Mouse (Mus musculus): ENCODE data around the gene Gata1.
"Not testable (repeated sequence)": the region's sequence is repeated elsewhere in the genome, so short reads cannot be mapped to it uniquely, and the experiment has no call there.

Gene Gata1

DNA sequence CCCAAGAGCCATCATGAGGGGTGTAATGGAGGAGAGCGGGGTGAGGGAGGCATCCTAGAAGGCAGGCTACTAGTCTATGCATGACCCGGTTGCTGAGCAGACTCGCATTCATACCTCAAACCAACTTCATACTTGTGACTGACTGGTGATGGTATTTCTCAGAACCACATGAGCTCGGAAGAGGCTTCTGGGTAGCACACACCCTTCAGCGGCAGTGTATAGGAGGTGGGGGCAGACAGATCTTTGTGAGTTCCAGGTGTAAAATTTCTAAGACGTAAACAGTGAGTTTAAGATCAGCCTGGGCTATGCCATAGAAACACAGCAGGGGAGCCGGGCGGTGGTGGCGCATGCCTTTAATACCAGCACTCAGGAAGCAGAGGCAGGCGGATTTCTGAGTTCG lies at the start of gene Gata1:
Gata1 (minus strand) TSS at position 180 of the 400 bp plus-strand sequence.
- no peak for DNase-seq

DNA sequence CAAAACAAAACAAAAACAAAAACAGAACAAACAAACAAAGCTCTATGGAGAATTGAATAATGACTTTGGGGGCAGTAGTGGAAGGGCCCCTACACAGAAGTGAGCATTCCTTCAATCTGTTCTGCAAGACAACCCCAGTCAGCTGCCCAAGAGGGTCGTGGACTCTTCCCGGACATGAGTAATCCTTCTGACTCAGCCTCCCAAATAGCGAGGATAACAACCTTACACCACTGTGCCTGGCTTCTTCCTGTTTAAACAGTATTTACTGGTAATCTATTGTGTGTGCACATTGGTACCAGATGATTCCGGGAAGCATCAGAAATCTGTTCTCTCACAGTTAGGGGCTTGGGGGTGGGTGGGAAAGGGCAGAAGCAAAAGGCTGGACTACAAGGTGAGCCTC lies 48.9 kb upstream of the Gata1 start:
- no peak for DNase-seq

DNA sequence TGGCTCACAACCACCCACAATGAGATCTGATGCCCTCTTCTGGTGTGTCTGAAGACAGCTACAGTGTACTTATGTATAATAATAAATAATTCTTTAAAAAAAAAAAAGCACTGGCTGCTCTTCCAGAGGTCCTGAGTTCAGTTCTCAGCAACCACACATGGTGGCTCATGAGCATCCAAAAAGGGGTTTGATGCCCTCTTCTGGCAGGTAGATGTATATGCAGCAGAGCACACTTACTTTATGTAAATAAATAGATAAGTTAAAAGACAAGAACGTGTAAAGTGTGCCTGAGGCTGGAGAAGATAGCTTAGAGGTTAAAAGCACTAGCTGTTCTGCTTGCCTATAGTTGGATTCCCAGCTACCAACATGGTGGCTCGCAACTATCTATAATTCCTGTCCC lies 46.9 kb upstream of the Gata1 start:
- DNase-seq, result no peak

DNA sequence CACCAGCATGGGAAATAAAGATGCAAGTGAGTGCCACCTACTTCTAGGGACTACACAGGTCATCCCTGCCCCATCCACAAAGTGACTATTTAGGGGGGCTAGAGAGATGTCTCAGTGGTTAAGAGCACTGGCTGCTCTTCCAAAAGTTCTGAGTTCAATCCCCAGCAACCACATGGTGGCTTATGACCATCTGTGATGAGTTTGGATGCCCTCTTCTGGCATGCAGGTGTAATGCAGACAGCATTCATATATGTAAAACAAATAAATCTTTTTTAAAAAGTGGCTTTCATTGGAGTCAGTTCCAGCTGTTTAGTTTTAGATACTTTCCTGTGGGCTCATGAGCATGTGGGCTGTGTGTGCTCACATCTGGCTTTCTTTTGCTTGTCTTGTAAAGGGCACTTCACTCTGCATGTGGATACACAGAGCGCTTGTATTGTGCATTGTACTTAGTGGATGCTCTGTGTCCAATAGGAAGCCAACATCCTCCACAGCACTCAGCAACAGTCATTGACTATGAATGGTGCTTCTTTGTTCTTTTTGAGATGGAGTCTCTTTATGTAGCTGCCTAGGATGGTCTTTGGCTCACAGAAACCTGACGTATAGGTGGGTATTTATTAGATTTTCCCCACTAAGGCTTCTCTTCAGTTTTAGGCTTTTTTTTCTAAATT lies 42.4 kb upstream of the Gata1 start:
- DNase-seq, result peak; percentile 3 to 7

DNA sequence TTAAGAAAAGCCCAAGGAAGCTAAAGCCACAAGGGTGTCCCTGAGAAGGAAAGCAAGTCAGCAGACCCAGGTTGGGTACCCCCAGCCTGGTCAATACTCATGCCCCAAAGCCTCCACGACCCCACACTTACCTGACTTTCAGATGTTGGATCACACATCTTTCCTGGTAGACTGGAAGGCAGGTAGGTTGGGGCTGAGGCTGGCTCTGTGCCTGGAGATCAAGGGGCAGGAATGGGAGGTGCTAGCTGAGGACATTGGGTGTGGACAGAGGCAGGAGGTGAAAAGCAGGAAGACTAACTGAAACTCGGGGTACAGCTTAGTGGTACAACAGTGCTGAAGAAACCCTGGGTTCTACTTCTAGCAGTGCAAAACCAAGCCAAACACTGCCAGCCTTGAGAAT lies 40.4 kb upstream of the Gata1 start, which contains the start of gene Glod5:
Glod5 (minus strand) TSS at position 207 of the 400 bp plus-strand sequence.
- DNase-seq, result no peak

DNA sequence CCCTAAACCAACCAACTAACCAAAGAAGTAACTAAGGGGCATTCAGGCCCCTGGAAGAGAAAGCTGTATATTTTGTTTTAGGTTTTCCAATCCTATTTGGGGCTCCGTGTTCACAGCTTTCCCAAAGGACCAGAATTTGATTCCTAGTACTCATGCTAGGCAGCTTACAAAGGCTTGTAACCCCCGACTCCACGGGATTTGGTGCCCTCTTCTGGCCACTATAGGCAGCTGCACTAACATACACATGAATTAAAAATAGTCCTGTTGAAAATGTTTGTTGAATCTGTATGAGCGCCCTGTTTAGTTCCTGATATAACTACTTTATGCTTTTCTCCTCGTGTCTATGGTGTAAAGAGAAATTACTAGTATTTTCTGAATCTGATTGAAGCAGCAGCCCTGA lies 39.3 kb upstream of the Gata1 start:
- peak; percentile 56 to 66 for DNase-seq

DNA sequence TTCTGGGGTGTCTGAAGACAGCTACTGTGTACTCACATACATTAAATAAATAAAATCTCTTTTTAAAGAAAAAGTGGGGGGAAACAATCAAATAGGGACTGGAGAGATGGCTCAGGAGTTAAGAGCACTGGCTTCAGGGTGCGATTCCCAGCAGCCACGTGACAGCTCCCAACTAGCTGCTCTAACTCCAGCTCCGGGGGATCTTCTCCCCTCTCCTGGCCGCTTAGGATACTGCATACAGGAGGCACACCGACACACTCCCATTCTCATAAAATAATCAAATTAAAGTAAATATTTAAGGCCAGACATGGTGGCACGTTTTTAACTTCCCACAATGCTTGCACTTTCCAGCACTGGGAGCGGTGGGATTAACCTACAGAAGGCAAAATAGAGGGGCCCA lies 37.8 kb upstream of the Gata1 start:
- DNase-seq, result peak; percentile 14 to 15

DNA sequence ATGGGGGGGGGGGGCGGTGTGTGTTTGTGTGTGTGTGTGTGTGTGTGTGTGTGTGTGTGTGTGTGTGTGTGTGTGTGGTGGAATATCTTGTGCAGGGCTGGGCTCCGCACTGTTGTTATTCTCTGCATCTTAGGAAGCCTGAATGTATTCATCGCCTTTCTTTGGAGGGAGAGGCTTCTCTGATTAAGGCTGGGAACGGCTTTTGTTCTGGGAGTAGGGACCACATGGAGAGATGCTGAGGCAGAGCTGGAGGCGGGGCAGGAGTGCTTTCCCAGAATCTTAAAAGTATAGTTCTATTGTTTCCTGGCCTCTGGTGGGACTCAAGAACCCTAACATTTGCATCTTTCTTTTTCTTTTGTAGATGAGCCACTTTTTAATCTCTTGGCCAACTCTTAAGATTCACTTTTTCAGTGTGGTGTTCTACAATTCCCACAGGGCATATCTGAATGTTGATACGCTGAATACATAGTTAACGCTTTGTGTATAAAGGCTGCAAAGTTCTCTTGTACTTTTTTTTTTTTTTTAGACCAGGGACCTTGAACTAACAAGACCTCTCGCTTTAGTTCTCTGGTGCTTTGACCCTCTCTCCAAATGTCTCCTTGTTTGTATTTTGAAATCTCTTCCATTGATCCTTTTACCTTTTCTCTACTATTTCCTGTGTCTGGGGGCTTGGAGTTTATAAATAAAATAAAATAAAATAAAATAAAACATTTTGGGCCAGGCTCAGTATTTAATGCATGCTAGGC lies 35.9 kb upstream of the Gata1 start:
- DNase-seq, result no peak

DNA sequence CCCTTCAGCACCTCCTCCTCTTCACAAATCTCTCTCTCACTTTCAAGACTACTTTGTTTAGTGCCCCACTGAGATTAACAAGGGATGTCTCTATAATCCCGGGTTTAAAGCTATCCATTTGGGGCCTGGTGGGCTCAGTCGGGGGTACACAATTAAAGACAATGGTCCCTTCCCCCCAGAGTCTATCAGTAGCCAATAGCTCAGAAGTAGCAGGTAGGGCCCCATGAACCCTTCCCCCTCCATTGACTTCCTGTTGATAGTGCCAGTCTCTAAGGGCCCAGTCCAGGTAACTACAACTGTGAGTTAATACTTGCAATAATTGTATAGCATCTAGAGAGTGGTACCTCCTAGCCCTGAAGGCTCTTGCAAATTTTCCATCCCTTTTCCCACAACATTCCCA lies 35.3 kb upstream of the Gata1 start:
- DNase-seq, result no peak

DNA sequence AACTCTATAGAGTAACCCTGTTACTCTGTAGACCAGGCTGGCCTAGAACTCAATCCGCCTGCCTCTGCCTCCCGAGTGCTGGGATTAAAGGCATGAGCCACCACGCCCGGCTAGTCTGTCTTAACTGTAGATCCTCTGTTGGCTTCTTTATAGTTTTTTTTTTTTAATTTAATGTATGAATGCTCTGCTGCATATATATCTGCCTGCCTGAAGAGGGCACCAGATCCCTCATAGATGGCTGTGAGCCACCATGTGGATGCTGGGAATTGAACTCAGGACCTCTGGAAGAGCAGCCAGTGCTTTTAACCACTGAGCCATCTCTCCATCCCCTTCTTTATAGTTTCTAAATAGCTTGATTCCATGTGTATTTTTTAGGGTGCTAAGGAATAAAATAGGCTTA lies 31.5 kb upstream of the Gata1 start:
- DNase-seq, result not testable (repeated sequence)

DNA sequence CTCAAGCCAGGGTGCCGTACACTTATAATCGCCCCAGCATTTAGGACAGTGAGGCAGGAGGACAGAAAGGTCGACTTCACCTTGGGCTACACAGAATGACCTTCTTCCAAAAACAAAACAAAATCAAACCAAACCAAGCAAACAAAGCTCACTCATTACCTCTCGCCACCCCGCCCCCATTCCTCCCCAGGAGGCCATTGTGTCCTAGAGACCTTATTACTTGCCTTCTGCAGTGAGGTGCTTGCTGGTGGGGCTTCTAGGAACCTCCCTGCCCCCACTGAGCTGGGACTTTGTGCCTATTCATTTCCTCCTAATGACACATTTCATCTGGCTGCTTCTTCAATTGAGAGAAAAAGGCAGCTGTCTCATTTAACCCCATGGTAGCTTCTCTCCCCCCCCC lies 30.7 kb upstream of the Gata1 start:
- DNase-seq, result no peak

DNA sequence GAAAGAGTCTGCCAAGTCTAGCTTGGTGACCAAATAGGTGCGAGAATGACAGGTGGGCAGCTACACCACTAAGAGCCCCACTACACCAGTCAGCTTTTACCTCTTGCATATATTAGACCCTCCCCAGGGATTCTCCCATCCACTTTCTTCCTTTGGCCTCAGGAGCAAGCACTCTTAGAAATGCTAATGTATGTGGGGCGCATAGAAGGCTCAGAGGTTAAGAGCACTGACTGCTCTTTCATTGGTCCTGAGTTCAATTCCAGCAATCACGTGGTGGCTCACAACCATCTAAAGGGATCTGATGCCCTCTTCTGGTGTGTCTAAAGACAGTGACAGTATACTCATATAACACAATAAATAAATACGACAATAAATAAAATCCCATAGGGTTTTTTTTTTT lies 25.1 kb upstream of the Gata1 start:
- no peak for DNase-seq

DNA sequence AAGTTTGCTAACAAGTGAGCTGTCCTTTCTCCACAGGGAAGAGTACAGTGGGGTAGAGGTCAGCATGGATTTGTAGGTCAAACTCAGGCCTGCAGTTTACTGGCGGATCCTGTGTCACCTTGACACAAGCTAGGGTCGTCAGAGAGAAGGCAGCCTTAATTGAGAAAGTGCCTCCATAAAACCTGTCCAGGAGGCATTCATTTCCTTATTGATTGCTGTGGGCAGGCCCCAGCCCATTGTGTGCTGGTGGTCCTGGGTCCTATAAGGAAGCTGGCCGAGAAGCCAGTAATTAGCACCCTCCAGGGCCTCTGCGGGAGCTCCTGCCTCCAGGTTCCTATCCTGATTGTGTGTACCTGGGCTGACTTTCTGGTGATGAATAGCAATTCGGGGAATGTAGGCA lies 24.1 kb upstream of the Gata1 start:
- no peak for DNase-seq

DNA sequence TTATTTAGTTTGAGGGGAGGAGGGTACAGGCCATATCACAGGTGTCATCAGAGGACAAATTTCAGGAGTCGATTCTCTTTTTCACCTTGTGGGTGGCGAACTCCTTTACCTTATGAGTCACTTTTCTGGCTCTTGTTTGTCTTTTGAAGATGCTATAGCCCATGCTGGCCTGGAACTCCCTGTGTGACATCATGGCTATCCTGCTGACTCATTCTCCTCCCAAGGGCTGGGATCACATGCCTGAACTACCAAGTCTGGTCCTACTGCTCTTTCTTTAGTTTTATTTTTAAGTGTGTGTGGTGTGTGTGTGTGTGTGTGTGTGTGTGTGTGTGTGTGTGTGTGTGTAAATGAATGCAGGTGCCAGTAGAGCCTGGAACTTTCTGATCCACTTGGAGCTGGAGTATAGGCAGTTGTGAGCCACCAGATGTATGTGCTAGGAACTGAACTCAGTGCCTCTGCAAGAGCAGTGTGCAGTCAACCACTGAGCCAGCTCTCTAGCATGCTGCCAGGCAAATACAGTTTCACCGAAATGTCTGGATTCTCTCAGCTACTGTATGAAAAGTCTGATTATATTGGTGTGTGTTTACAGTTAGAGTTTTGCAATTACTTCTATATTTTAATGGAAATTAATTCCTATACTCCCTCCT lies 22.8 kb upstream of the Gata1 start:
- no peak for DNase-seq

DNA sequence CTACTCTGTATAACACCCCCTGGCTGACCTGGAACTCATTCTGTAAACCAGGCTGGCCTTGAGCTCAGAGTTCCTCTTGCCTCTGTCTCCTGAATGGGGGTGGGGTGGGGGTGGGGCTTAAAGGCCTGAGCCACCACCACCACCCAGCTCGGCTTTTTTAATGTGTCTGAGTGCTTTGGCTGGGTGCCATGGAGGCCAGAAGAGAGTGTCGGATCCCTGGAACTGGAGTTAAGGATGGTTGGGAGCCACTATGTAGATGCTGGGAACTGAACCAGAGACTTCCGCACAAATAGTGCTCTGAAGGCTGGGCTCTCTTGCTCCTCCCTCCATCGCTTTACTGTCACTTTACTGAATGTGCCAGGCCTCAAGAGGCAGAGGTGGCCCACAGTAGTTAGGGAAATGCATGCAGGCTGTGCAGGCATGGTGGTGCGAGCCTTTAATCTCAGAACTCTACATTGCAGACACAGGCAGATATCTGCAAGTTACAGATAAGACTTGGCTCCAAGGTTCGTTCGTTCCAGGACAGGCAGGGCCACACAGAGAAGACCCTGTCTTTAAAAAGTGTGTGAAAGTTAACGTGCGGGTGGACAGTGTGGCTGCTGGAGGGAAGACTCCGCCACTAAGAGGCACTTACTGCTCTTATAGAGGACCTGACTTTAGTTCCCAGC lies 15.3 kb upstream of the Gata1 start:
- peak; percentile 4 to 10 for DNase-seq

DNA sequence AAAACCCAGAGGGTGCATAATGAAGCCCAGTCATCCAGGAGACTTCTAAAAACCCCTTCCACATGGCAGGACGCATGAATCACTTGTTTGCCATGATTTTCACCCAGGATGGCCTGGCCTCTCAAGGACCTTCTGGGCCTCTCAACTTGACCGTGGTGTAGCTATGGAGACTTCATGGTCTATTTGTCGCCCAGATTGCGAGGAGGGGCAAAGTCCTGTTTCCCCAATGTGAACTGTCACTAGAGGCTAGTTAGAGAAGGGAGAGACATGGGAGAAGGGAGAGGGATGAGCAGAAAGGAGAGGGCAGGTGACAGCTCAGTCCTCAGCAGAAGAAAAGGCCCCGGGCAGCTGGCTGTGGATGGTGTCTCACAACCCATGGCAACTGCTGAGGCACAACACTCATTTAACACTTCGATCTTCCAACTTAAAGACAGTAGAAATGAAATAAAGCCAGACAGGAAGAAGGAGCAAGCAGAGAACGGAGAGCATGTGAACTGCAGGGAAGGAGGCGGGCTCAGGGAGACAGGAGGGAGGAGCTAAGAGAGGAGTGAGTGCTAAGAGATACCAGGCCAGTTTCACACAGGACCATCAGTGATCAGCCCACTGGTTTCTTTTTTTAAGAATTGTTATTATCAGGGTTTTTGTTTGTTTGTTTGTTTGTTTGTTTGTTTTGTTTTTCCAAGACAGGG lies 14.7 kb upstream of the Gata1 start:
- no peak for DNase-seq

DNA sequence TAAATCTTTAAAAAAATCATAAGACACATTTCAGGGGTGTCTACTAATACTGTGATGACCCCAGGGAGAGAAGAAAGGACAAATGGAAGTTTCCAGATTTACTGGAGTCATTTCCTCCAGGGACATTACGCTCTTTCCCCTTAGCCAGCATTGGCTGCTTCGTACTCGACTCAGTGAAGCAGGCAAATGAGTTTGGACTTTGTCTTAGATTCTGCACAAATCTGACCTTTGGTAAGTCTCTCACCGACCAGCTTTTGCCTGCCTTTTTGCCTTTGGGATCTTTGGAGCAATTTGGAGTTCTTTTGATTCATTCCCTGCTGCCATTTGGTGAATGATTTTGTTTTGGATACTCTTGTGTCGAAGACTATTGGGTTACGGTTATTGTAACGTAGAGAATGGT lies 3.5 kb upstream of the Gata1 start:
- no peak for DNase-seq

DNA sequence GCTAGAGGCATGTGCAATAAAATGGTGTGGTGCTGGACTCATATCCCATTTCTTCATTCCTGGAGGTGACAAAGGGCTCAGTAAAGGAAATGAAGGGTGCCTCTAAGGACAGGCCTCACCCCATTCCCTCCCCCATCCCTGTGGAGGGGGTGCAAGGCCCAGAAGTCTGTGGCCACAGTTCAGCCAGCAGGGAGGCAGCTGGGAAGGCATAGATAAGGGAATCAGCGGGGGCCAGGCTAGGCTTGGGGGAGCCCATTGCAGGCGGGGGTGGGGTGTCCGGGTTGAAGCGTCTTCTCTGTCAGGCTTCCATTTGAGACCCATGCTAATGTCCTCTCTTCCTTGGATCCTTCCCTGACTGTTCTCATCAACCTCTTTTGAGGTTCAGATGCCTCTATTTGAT lies 6.6 kb downstream of the Gata1 start:
- no peak for DNase-seq

DNA sequence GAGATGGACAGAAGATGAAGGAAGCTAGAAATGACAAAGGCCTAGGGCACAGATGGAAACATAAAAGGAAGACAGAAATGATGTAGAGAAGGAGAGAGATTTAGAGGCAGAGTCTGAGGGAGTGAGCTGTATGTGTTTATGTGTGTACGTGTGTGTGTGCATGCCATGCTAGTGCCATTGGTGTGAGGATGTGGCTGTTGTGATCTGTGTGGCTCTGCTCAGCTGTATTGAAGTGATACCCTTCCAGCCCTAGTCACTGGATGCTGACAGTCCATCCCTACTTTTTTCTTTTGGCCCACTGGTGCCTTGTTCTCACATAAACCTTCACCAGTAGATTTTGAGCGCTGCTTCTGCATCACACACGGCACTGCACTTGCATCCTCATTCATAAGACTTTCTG lies 9.0 kb downstream of the Gata1 start:
- DNase-seq, result no peak

DNA sequence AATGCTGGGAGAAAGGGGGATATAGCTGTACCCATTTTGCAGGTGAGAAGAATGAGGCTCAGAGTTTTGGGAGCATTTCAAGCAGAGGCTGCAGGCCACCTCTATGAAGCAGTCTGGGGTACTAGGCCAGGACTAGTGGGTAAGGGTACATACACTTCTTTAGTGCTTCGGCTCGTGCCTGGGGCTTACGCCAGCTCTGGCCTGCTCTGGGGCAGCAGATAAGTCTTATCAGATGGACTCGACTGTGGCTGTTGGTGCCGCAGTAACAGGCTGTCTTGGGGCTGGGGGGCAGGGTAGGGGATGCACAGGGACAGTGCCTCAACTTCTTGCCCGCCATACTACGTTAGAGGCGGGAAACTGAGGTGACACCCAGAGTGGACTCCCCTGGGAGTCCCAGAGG lies 9.6 kb downstream of the Gata1 start:
- no peak for DNase-seq

DNA sequence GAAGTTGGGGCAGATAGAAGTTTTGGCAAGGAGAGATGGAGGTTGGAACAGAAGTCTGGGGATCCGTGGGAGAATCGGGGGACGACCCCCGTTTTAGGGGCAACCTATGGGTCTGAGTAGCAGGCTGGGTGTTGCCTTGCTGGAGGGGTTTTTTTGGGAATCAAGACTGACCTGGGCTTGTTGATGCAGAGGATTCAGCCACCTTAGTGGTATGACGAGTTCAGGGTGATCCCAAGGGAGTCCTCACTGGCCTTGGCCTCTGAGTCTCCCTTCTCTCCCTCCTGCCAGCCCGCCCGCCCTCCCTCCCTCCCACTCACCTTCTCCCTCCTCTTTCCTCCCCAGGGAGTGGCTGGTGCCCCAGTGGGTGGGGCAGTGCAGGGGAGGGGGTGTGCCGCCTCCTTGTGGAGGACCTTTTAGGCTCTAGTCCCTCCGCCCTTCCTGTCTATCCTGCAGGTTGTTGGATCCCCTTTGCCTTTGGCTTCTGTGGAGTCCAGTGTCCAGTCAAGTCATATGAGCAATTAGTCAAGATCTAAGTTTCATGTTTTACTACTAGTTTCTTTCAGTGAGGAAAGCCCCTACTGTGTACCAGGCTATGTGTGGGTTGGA lies 10.2 kb downstream of the Gata1 start:
- no peak for DNase-seq

DNA sequence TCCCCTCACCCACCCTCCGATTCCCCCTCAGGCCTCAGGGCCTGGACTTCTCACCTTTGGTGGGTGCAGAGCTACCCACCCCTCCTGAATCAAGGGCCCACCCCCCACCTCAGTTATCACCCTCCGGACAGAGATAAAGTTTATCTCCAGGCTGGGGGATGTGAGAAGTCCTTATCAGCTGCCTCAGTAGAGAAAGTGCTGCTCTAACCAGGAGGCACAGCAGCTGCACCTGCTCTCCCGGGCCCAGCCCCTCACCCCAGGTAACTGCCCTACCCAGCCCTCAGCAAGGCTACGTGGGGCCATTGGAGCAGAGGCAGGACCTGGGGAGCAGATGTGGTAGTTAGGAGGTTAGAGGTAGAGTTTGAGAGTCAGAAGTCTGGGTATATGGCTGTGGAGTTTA lies 11.7 kb downstream of the Gata1 start:
- DNase-seq, result no peak

Data from cerebellum, postnatal 10 days (tissue).